9 mouse cellular contexts compared by ENCODE assay signal in genomic region chr9:41044626-41045025, GRCm38 (mm10). TPM values are rescaled to one million over a fixed set of nuclear protein-coding genes. Genes with fewer than 3 reads are reported as not detected.
DNase-seq lines count a peak whose midpoint lies in the region; TF ChIP-seq lines count a peak whose summit lies in the region.
"Had no signal": no experiment of that assay in that cellular context is flagged by ENCODE, and none has a peak within 500 bp of the region (broad histone marks: within the 10 kb centered on the region; RNA-seq: fewer than 3 reads in every experiment).

No protein-coding gene starts in this region.

- H3K4me1 ChIP-seq in ES-Bruce4 (ENCODE audit: control insufficient read depth, insufficient read depth, low read length) = no peaks in the 10 kb centered on the region
- no peaks in the 10 kb centered on the region for H3K4me1 ChIP-seq in heart, adult 2 months (ENCODE audit: control insufficient read depth, insufficient read depth, low read length)

- DNase-seq in adrenal gland, adult 2 months = peak; percentile 86
- DNase-seq in embryo, embryonic 10.5 days (ENCODE audit: low spot score) = peak; percentile 91
- peak; percentile 78 to 82 for DNase-seq in heart, adult 2 months
- DNase-seq in layer of hippocampus, adult 2 months (ENCODE audit: low spot score in 2 of 2) = peak; percentile 87 to 95
- peak; percentile 90 for DNase-seq in lung, postnatal 14 days
- peak; percentile 81 for DNase-seq in right cerebral cortex, postnatal 4 days
- peak; percentile 69 for DNase-seq in yolk sac, embryonic 10.5 days (ENCODE audit: low spot score)

- peak; percentile 36 for TF ChIP-seq CTCF in ES-Bruce4 (IDR thresholded peaks at IDR 0.05; ENCODE audit: low read depth, low read length)
- TF ChIP-seq CTCF in heart, adult 2 months (IDR thresholded peaks at IDR 0.05) = peak; percentile 95
- peak; percentile 96 for TF ChIP-seq CTCF in layer of hippocampus, adult 2 months (conservative IDR thresholded peaks at IDR 0.05)

- no peaks in the 10 kb centered on the region for H3K36me3 ChIP-seq in ES-Bruce4 (ENCODE audit: control insufficient read depth, insufficient read depth, low read length, poor library complexity, severe bottlenecking)
- no peaks in the 10 kb centered on the region; the same call in 1 of the 2 replicates for H3K36me3 ChIP-seq in heart, adult 2 months (ENCODE audit: control insufficient read depth, insufficient read depth, low read length)

- H3K4me3 ChIP-seq in ES-Bruce4 (ENCODE audit: low read depth, low read length) = no peak overlapping the region
- H3K4me3 ChIP-seq in heart, adult 2 months = no peak overlapping the region
- H3K4me3 ChIP-seq in layer of hippocampus, adult 2 months = no peak overlapping the region

- TF ChIP-seq EP300 in ES-Bruce4 (IDR thresholded peaks at IDR 0.05; ENCODE audit: insufficient read depth, low read depth, low read length) = no peak
- peak; percentile 68; the same call in 1 of the 2 replicates for TF ChIP-seq EP300 in heart, adult 2 months (IDR thresholded peaks at IDR 0.05; ENCODE audit: insufficient read depth, low read depth, low read length)

- no peaks in the 10 kb centered on the region for H3K79me2 ChIP-seq in heart, adult 2 months (replicated peaks; ENCODE audit: control insufficient read depth, insufficient read depth, low read length)

- no peak overlapping the region for H3K27ac ChIP-seq in ES-Bruce4 (ENCODE audit: insufficient read depth, low read length)
- no peak overlapping the region for H3K27ac ChIP-seq in heart, adult 2 months
- no peak overlapping the region for H3K27ac ChIP-seq in layer of hippocampus, adult 2 months

- no peak for TF ChIP-seq POLR2A in ES-Bruce4 (IDR thresholded peaks at IDR 0.05; ENCODE audit: insufficient read depth, low read length)
- no peak for TF ChIP-seq POLR2A in heart, adult 2 months (IDR thresholded peaks at IDR 0.05; ENCODE audit: insufficient read depth, low read depth, low read length)

- H3K27me3 ChIP-seq in ES-Bruce4 (ENCODE audit: control insufficient read depth, insufficient read depth, low read length, poor library complexity, severe bottlenecking) = no peaks in the 10 kb centered on the region
- H3K27me3 ChIP-seq in heart, adult 2 months (ENCODE audit: control insufficient read depth, insufficient read depth, low read length) = no peaks in the 10 kb centered on the region

- 13% methylated on average over 3 of the region's 3 CpGs for WGBS in heart, adult 2 months

- no peak overlapping the region for H3K9ac ChIP-seq in ES-Bruce4 (ENCODE audit: low read depth, poor library complexity, severe bottlenecking)
- H3K9ac ChIP-seq in heart, adult 2 months (ENCODE audit: low read depth, low read length) = no peak overlapping the region

- no peaks in the 10 kb centered on the region for H3K9me3 ChIP-seq in ES-Bruce4 (replicated peaks; ENCODE audit: control insufficient read depth, insufficient read depth, low read length, poor library complexity, severe bottlenecking)

- intact Hi-C loops in heart, adult 2 months (cut with DNase I) = loop anchor here (1.0 to 5.0 kb wide), 3 partner anchors 52 to 147 kb away; no protein-coding TSS in a partner anchor

RNA-seq across cellular contexts. Expression of gene Crtam, which starts 40.2 kb away (rescaled TPM):
- polyA plus RNA-seq in ES-Bruce4 (2011; ENCODE audit: insufficient read depth, insufficient read length, low read depth, missing spikeins) = not detected in 2 replicates
- total RNA-seq in adrenal gland, adult 2 months (2021) = not detected
- polyA plus RNA-seq in adrenal gland, adult 2 months (2012; rRNA removed) = 0.02 TPM in 1 of 2 replicates, not detected in the other
- total RNA-seq in heart, adult 2 months (2021) = not detected
- polyA plus RNA-seq in heart, adult 2 months (2012; rRNA removed) = 0.12 TPM in 1 of 2 replicates, not detected in the other
- under 1 TPM; 0.12 to 0.36 TPM for total RNA-seq in layer of hippocampus, adult 2 months (2021)
- polyA plus RNA-seq: lung, embryonic 16.5 days had no signal

Comparison
In these comparisons a context has a peak if more than half of its experiments do, and no peak if none do; other contexts are left out.
1. CTCF ChIP-seq: peak in every context shown above with its lines; median percentile 96 in layer of hippocampus, adult 2 months; 95 in heart, adult 2 months; 36 in ES-Bruce4.